Mouse (Mus musculus): ENCODE results near the gene Ly6g6f. TPM values are rescaled to one million over a fixed set of nuclear protein-coding genes. Genes with fewer than 3 reads are reported as not detected.

Gene Ly6g6f
- polyA plus RNA-seq, 1 experiment from 2014 or later: 0.96 TPM

- no peak for DNase-seq
- WGBS: 31% methylated on average over 1 of the region's 1 CpGs
- H3K9me3 ChIP-seq (ENCODE audit: low read depth, low read length): no peaks in the 10 kb centered on the region
- H3K36me3 ChIP-seq (ENCODE audit: insufficient read depth): peaks cover 7% of the 10 kb centered on the region
- no peak for TF ChIP-seq CTCF (IDR thresholded peaks at IDR 0.05; ENCODE audit: low read depth)
- no peaks in the 10 kb centered on the region for H3K27me3 ChIP-seq (ENCODE audit: insufficient read depth, low read length)
- peak overlapping the region; percentile 99 for H3K4me2 ChIP-seq
- H3K27ac ChIP-seq (ENCODE audit: low read depth): peak overlapping the region; percentile 99
- H3K4me1 ChIP-seq (ENCODE audit: insufficient read depth): peaks cover 29% of the 10 kb centered on the region
- no peak overlapping the region for H3K4me3 ChIP-seq (ENCODE audit: low read depth, low read length)
- no peak for ATAC-seq (ENCODE audit: insufficient read depth)
- peak overlapping the region; percentile 6; the same call in 1 of the 2 replicates for H3K9ac ChIP-seq
Observed at GRCm38 (mm10) chr17:35047688-35048087, 37.7 kb downstream of the Ly6g6f start.

GRCm38 (mm10) chr17:35046681-35047455 is 38.5 kb downstream of the Ly6g6f start, which contains the start of gene Msh5:
Gene Msh5, minus strand, starts transcription at chr17:35046745.
- WGBS: 2% methylated on average over 33 of the region's 33 CpGs
- DNase-seq (peak; percentile 100), ATAC-seq (ENCODE audit: insufficient read depth) (peak; percentile 94)
- no peak for TF ChIP-seq CTCF (IDR thresholded peaks at IDR 0.05; ENCODE audit: low read depth)
- Histone ChIP-seq H3K27me3 (ENCODE audit: insufficient read depth, low read length) (no peaks in the 10 kb centered on the region), H3K27ac (ENCODE audit: low read depth) (peak within 1 kb of the TSS; percentile 99), H3K9me3 (ENCODE audit: low read depth, low read length) (no peaks in the 10 kb centered on the region), H3K36me3 (ENCODE audit: insufficient read depth) (no peaks in the 10 kb centered on the region), H3K4me3 (ENCODE audit: low read depth, low read length) (peak within 1 kb of the TSS; percentile 63), H3K4me1 (ENCODE audit: insufficient read depth) (peaks cover 24% of the 10 kb centered on the region), H3K4me2 (peak within 1 kb of the TSS; percentile 99), H3K9ac (peak within 1 kb of the TSS; percentile 94)

GRCm38 (mm10) chr17:35045807-35046680 is 39.4 kb downstream of the Ly6g6f start:
- H3K4me1 ChIP-seq (ENCODE audit: insufficient read depth): peaks cover 23% of the 10 kb centered on the region
- H3K36me3 ChIP-seq (ENCODE audit: insufficient read depth): no peaks in the 10 kb centered on the region
- no peaks in the 10 kb centered on the region for H3K27me3 ChIP-seq (ENCODE audit: insufficient read depth, low read length)
- H3K9ac ChIP-seq: peak overlapping the region; percentile 94
- ATAC-seq (ENCODE audit: insufficient read depth): peak; percentile 73
- no peaks in the 10 kb centered on the region for H3K9me3 ChIP-seq (ENCODE audit: low read depth, low read length)
- peak overlapping the region; percentile 99 for H3K4me2 ChIP-seq
- H3K27ac ChIP-seq (ENCODE audit: low read depth): peak overlapping the region; percentile 99
- WGBS: 3% methylated on average over 48 of the region's 48 CpGs
- TF ChIP-seq CTCF (IDR thresholded peaks at IDR 0.05; ENCODE audit: low read depth): no peak
- DNase-seq: no peak
- peak overlapping the region; percentile 63 for H3K4me3 ChIP-seq (ENCODE audit: low read depth, low read length)

- Histone ChIP-seq H3K4me3 (ENCODE audit: low read depth, low read length) (peak overlapping the region; percentile 63), H3K27ac (ENCODE audit: low read depth) (peak overlapping the region; percentile 99), H3K4me2 (peak overlapping the region; percentile 99), H3K36me3 (ENCODE audit: insufficient read depth) (no peaks in the 10 kb centered on the region), H3K4me1 (ENCODE audit: insufficient read depth) (peaks cover 23% of the 10 kb centered on the region), H3K27me3 (ENCODE audit: insufficient read depth, low read length) (no peaks in the 10 kb centered on the region), H3K9ac (peak overlapping the region; percentile 94), H3K9me3 (ENCODE audit: low read depth, low read length) (no peaks in the 10 kb centered on the region)
- no peak for TF ChIP-seq CTCF (IDR thresholded peaks at IDR 0.05; ENCODE audit: low read depth)
- ATAC-seq (ENCODE audit: insufficient read depth): no peak
- DNase-seq: no peak
- WGBS: 74% methylated on average over 7 of the region's 7 CpGs
Observed at GRCm38 (mm10) chr17:35044904-35045806, 40.3 kb downstream of the Ly6g6f start.

GRCm38 (mm10) chr17:35043794-35044193 is 41.6 kb downstream of the Ly6g6f start:
- Histone ChIP-seq H3K4me2 (no peak overlapping the region), H3K4me1 (ENCODE audit: insufficient read depth) (peaks cover 17% of the 10 kb centered on the region), H3K9ac (no peak overlapping the region), H3K36me3 (ENCODE audit: insufficient read depth) (no peaks in the 10 kb centered on the region), H3K27me3 (ENCODE audit: insufficient read depth, low read length) (no peaks in the 10 kb centered on the region), H3K4me3 (ENCODE audit: low read depth, low read length) (no peak overlapping the region), H3K27ac (ENCODE audit: low read depth) (no peak overlapping the region; the same call in 1 of the 2 replicates), H3K9me3 (ENCODE audit: low read depth, low read length) (no peaks in the 10 kb centered on the region)
- ATAC-seq (ENCODE audit: insufficient read depth) (no peak), DNase-seq (no peak)
- WGBS: 72% methylated on average over 4 of the region's 4 CpGs
- TF ChIP-seq CTCF (IDR thresholded peaks at IDR 0.05; ENCODE audit: low read depth): no peak

GRCm38 (mm10) chr17:35039121-35039873 is 46.1 kb downstream of the Ly6g6f start:
- DNase-seq (no peak), ATAC-seq (ENCODE audit: insufficient read depth) (no peak)
- no peak overlapping the region for H3K4me3 ChIP-seq (ENCODE audit: low read depth, low read length)
- no peak overlapping the region for H3K4me2 ChIP-seq
- TF ChIP-seq CTCF (IDR thresholded peaks at IDR 0.05; ENCODE audit: low read depth): no peak
- no peak overlapping the region for H3K27ac ChIP-seq (ENCODE audit: low read depth)
- no peak overlapping the region for H3K9ac ChIP-seq
- H3K9me3 ChIP-seq (ENCODE audit: low read depth, low read length): no peaks in the 10 kb centered on the region
- H3K27me3 ChIP-seq (ENCODE audit: insufficient read depth, low read length): no peaks in the 10 kb centered on the region
- WGBS: 83% methylated on average over 11 of the region's 11 CpGs
- H3K36me3 ChIP-seq (ENCODE audit: insufficient read depth): no peaks in the 10 kb centered on the region
- H3K4me1 ChIP-seq (ENCODE audit: insufficient read depth): no peaks in the 10 kb centered on the region
